Mouse (Mus musculus): ENCODE measurements around the gene Rnf38.

Gene Rnf38

GRCm38 (mm10) chr4:44119410-44120201 lies 114.0 kb downstream of the Rnf38 start:
- DNase-seq (ENCODE audit: low read depth, low spot score), result no peak

- no peak for DNase-seq (ENCODE audit: low read depth, low spot score)
These were observed 118.5 kb downstream of the Rnf38 start for GRCm38 (mm10) chr4:44115046-44115445.

GRCm38 (mm10) chr4:44113393-44114138 lies 120.0 kb downstream of the Rnf38 start:
- no peak for DNase-seq (ENCODE audit: low read depth, low spot score)

- no peak for DNase-seq (ENCODE audit: low read depth, low spot score)
These were observed 120.8 kb downstream of the Rnf38 start for GRCm38 (mm10) chr4:44112741-44113140.

- no peak for DNase-seq (ENCODE audit: low read depth, low spot score)
These were observed 122.8 kb downstream of the Rnf38 start for GRCm38 (mm10) chr4:44110771-44111170.

GRCm38 (mm10) chr4:44108297-44108696 lies 125.3 kb downstream of the Rnf38 start:
- no peak for DNase-seq (ENCODE audit: low read depth, low spot score)

GRCm38 (mm10) chr4:44107339-44107738 lies 126.2 kb downstream of the Rnf38 start:
- no peak for DNase-seq (ENCODE audit: low read depth, low spot score)

- no peak for DNase-seq (ENCODE audit: low read depth, low spot score)
These were observed 127.2 kb downstream of the Rnf38 start for GRCm38 (mm10) chr4:44106297-44106821.

- DNase-seq (ENCODE audit: low read depth, low spot score), result no peak
These were observed 129.2 kb downstream of the Rnf38 start for GRCm38 (mm10) chr4:44104195-44104917.

GRCm38 (mm10) chr4:44103620-44104019 lies 130.0 kb downstream of the Rnf38 start:
- no peak for DNase-seq (ENCODE audit: low read depth, low spot score)

- no peak for DNase-seq (ENCODE audit: low read depth, low spot score)
These were observed 135.8 kb downstream of the Rnf38 start for GRCm38 (mm10) chr4:44097576-44098335.

- no peak for DNase-seq (ENCODE audit: low read depth, low spot score)
These were observed 139.1 kb downstream of the Rnf38 start for GRCm38 (mm10) chr4:44094475-44094874.

- DNase-seq (ENCODE audit: low read depth, low spot score), result no peak
These were observed 141.2 kb downstream of the Rnf38 start for GRCm38 (mm10) chr4:44092359-44092758.

GRCm38 (mm10) chr4:44085566-44085965 lies 148.0 kb downstream of the Rnf38 start:
- no peak for DNase-seq (ENCODE audit: low read depth, low spot score)

- DNase-seq (ENCODE audit: low read depth, low spot score), result no peak
These were observed 148.8 kb downstream of the Rnf38 start for GRCm38 (mm10) chr4:44084602-44085325.

- no peak for DNase-seq (ENCODE audit: low read depth, low spot score)
These were observed 149.6 kb downstream of the Rnf38 start, which contains the start of gene Gne for GRCm38 (mm10) chr4:44083945-44084344. TSS of gene Gne (minus strand) at chr4:44084177.

- no peak for DNase-seq (ENCODE audit: low read depth, low spot score)
These were observed 155.1 kb downstream of the Rnf38 start for GRCm38 (mm10) chr4:44078358-44078933.
